8 mouse cellular contexts compared by ENCODE assay signal in the genomic region with DNA sequence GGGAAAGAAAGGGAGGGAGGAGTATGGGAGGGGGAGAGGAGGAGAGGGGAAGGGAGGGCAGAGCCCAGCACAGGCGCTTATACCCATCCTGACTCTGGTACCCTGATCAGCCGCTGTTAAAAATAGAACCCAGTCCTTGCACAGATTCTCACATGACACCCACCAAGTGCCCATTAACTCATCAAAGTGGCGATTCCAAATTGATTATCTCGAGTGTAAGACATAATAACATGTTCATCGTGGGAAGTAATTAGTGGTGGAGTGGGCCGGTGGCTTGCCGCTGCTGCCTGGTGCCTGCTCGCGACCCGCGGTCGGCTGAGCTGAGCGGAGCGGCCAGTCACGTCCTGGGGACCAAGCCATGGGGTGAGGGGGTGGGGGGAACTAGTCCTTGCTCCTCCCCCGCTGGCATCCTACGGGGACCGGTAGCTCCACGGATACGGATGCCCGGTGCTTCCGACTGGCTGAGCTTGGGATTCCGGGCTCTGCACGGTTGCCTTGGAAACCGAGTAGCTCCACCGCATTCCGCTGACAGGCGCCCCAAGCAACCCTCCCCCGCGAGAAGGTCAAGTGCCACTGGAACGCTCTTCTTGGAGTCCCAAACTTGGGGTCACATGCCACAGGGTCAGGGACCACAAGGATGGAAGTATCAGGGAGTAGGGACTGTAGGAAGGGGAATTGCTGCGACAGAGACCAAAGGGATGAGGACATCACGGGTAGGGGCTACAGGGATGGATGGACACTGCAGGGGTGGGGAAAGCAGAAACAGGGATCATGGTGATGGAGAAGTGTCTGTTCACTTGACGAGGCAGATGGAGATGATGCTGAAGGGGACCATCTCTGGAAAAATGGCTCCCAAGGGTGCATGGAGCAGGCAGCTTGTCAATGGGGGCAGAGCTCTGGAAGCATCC.
DNase-seq lines count a peak whose midpoint lies in the region; ATAC-seq and TF ChIP-seq lines count a peak whose summit lies in the region.

No protein-coding gene starts in this region.

- WGBS in forebrain, embryonic 15.5 days: 1% methylated on average over 34 of the region's 34 CpGs
- under 1% methylated on average over 34 of the region's 34 CpGs for WGBS in midbrain, embryonic 16.5 days

- no peak for TF ChIP-seq CTCF in gastrocnemius, adult 2 months (IDR thresholded peaks at IDR 0.05)

- peak overlapping the region; percentile 46 for H3K4me3 ChIP-seq in gastrocnemius, adult 2 months
- H3K4me3 ChIP-seq in forebrain, embryonic 15.5 days: peak overlapping the region; percentile 48
- peak overlapping the region; percentile 43 for H3K4me3 ChIP-seq in midbrain, embryonic 16.5 days (ENCODE audit: low read depth, low read length)

- no peaks in the 10 kb centered on the region for H3K27me3 ChIP-seq in forebrain, embryonic 15.5 days
- no peaks in the 10 kb centered on the region for H3K27me3 ChIP-seq in midbrain, embryonic 16.5 days (ENCODE audit: control insufficient read depth, insufficient read depth, low read depth, low read length)

- peak overlapping the region; percentile 54 for H3K9ac ChIP-seq in forebrain, embryonic 15.5 days (replicated peaks)
- peak overlapping the region; percentile 69 for H3K9ac ChIP-seq in midbrain, embryonic 16.5 days (ENCODE audit: low read depth, low read length)

- intact Hi-C loops in gastrocnemius, adult 2 months (cut with DNase I): loop anchor here (5.0 kb wide), 1 partner anchor 233 kb away; no protein-coding TSS in a partner anchor
- intact Hi-C loops in gastrocnemius, postnatal 36 days (cut with DNase I): loop anchor here (5.0 kb wide), 2 partner anchors 263 to 1008 kb away; a partner anchor contains a TSS

- DNase-seq in gastrocnemius, adult 2 months: no peak
- no peak for DNase-seq in gastrocnemius, postnatal 36 days
- peak; percentile 66 for DNase-seq in R1 (ENCODE audit: low read depth, low spot score)
- DNase-seq in layer of hippocampus, adult 18-20 months (ENCODE audit: low spot score in 2 of 2): peak; percentile 57 to 75
- DNase-seq in B cell, adult 2 months: no peak
- DNase-seq in urinary bladder, postnatal 4 days (ENCODE audit: low spot score in 2 of 2): no peak

- H3K36me3 ChIP-seq in forebrain, embryonic 15.5 days: no peaks in the 10 kb centered on the region
- H3K36me3 ChIP-seq in midbrain, embryonic 16.5 days (ENCODE audit: control insufficient read depth, insufficient read depth, low read length): no peaks in the 10 kb centered on the region

- no peak overlapping the region for H3K27ac ChIP-seq in gastrocnemius, adult 2 months
- H3K27ac ChIP-seq in forebrain, embryonic 15.5 days (replicated peaks): peak overlapping the region; percentile 67
- peak overlapping the region; percentile 82 for H3K27ac ChIP-seq in midbrain, embryonic 16.5 days (ENCODE audit: low read length)

- ATAC-seq in forebrain, embryonic 15.5 days (replicated peaks): peak; percentile 65
- peak; percentile 74 for ATAC-seq in midbrain, embryonic 16.5 days

- no peaks in the 10 kb centered on the region for H3K9me3 ChIP-seq in forebrain, embryonic 15.5 days
- H3K9me3 ChIP-seq in midbrain, embryonic 16.5 days (replicated peaks; ENCODE audit: control insufficient read depth, low read length, poor library complexity, severe bottlenecking): no peaks in the 10 kb centered on the region

- H3K4me2 ChIP-seq in forebrain, embryonic 15.5 days (replicated peaks): peak overlapping the region; percentile 85
- peak overlapping the region; percentile 85 for H3K4me2 ChIP-seq in midbrain, embryonic 16.5 days (ENCODE audit: low read length)

- H3K4me1 ChIP-seq in forebrain, embryonic 15.5 days: peaks cover 21% of the 10 kb centered on the region
- H3K4me1 ChIP-seq in midbrain, embryonic 16.5 days (ENCODE audit: control insufficient read depth, insufficient read depth, low read length): peaks cover 32% of the 10 kb centered on the region

Comparison
In these comparisons a context has a peak if more than half of its experiments do, and no peak if none do; other contexts are left out.
1. DNase-seq: peak in R1 (single experiment) and layer of hippocampus, adult 18-20 months (2 of 2); none in gastrocnemius, adult 2 months (single experiment), gastrocnemius, postnatal 36 days (0 of 2), B cell, adult 2 months (0 of 2) and urinary bladder, postnatal 4 days (0 of 2).
2. Peak in every context shown above with its lines, with median percentiles within 50 percentile points of each other: H3K4me3 ChIP-seq.